Mouse (Mus musculus) CH12.LX (cell line): Measurements from ENCODE around the gene Atp5g2. TPM values are rescaled to one million over a fixed set of nuclear protein-coding genes. Genes with fewer than 3 reads are reported as not detected.

Source experiments
- DNase-seq: peaks from one replicate; pipeline ENCODE4 v3.0.0-alpha.2; 2013; ENCODE audit errors: extremely low read depth
- H3K27ac ChIP-seq: 2 replicates; pipeline ENCODE4 v1.5.1; 2012; ENCODE audit warnings: low read depth, mild to moderate bottlenecking, control low read depth, moderate library complexity; ENCODE audit not compliant: insufficient read depth
- H3K27me3 ChIP-seq: replicated peaks from 2 replicates; pipeline ENCODE3; 2012; ENCODE audit warnings: inconsistent platforms
- H3K36me3 ChIP-seq, 2 experiments: replicated peaks in 1 of 2; 2 replicates each; pipeline versions ENCODE3 to v1.6.1; 2012; ENCODE audit warnings: inconsistent platforms in 1 of 2, low read length in 1 of 2, mild to moderate bottlenecking in 1 of 2, mixed read lengths in 1 of 2, moderate library complexity in 1 of 2; ENCODE audit not compliant: control insufficient read depth in 1 of 2, insufficient read depth in 1 of 2
- H3K4me1 ChIP-seq, 2 experiments: 2 replicates each; pipeline ENCODE4 v1.6.1; 2012; ENCODE audit warnings: inconsistent platforms in 1 of 2, moderate library complexity in 1 of 2; ENCODE audit not compliant: insufficient read depth in 2 of 2, control insufficient read depth in 1 of 2
- H3K4me2 ChIP-seq: 2 replicates; pipeline ENCODE4 v1.6.1; 2012; ENCODE audit warnings: low read depth, mild to moderate bottlenecking, control low read depth; ENCODE audit not compliant: poor library complexity, insufficient read depth, severe bottlenecking
- H3K4me3 ChIP-seq, 3 experiments: fragments of 150-350 bp in 1 of 3; sonication (generic) in 1 of 3; replicated peaks in 1 of 3; 2 replicates each; pipeline versions ENCODE3 to v1.5.1; 2011 to 2012; ENCODE audit warnings: low read depth in 2 of 3, low read length in 2 of 3, mild to moderate bottlenecking in 2 of 3, moderate library complexity in 2 of 3, control low read depth in 1 of 3, improper control_type of control experiment in 1 of 3, inconsistent platforms in 1 of 3, mixed read lengths in 1 of 3; ENCODE audit not compliant: poor library complexity in 1 of 3
- H3K79me2 ChIP-seq: replicated peaks from 2 replicates; pipeline ENCODE4 v1.6.1; 2012; ENCODE audit warnings: mild to moderate bottlenecking, moderate library complexity; ENCODE audit not compliant: control insufficient read depth, poor library complexity, insufficient read depth, severe bottlenecking; ENCODE audit errors: extremely low read depth
- H3K9ac ChIP-seq: 2 replicates; pipeline ENCODE4 v1.6.1; 2012; ENCODE audit warnings: low read depth, mild to moderate bottlenecking, control low read depth, moderate library complexity; ENCODE audit not compliant: insufficient read depth
- H3K9me3 ChIP-seq: replicated peaks from 2 replicates; pipeline ENCODE3; 2012; ENCODE audit warnings: low read length, inconsistent platforms, mixed read lengths
- BHLHE40 ChIP-seq: IDR thresholded peaks from 2 replicates; pipeline ENCODE4 v1.6.1; 2011; ENCODE audit warnings: mild to moderate bottlenecking, low read depth, low read length, improper control_type of control experiment
- CHD2 ChIP-seq: IDR thresholded peaks from 2 replicates; pipeline ENCODE4 v1.6.1; 2011; ENCODE audit warnings: low read length, improper control_type of control experiment
- E2F4 ChIP-seq: IDR thresholded peaks from 2 replicates; pipeline ENCODE4 v1.6.1; 2011; ENCODE audit warnings: low read depth, low read length, improper control_type of control experiment; ENCODE audit not compliant: insufficient replicate concordance
- ELF1 ChIP-seq: IDR thresholded peaks from 2 replicates; pipeline ENCODE4 v1.6.1; 2014; ENCODE audit warnings: low read depth, mild to moderate bottlenecking, inconsistent platforms, low read length, improper control_type of control experiment
- EP300 ChIP-seq: IDR thresholded peaks from 2 replicates; pipeline ENCODE4 v1.6.1; 2011; ENCODE audit warnings: low read length, improper control_type of control experiment
- JUND ChIP-seq: conservative IDR thresholded peaks from 2 replicates; pipeline ENCODE4 v1.6.1; 2011; ENCODE audit warnings: low read depth, low read length, improper control_type of control experiment
- MAFK ChIP-seq: IDR thresholded peaks from 2 replicates; pipeline ENCODE4 v1.6.1; 2011; ENCODE audit warnings: low read length, improper control_type of control experiment; ENCODE audit not compliant: insufficient replicate concordance
- MAX ChIP-seq: IDR thresholded peaks from 2 replicates; pipeline ENCODE4 v1.6.1; 2011; ENCODE audit warnings: low read length, improper control_type of control experiment
- MEF2A ChIP-seq: IDR thresholded peaks from 2 replicates; pipeline ENCODE4 v1.6.1; 2014; ENCODE audit warnings: low read depth, mild to moderate bottlenecking, inconsistent platforms, low read length, improper control_type of control experiment, borderline replicate concordance
- MYC ChIP-seq: IDR thresholded peaks from 2 replicates; pipeline ENCODE4 v1.6.1; 2011; ENCODE audit warnings: low read depth, mild to moderate bottlenecking, improper control_type of control experiment, low read length
- POLR2A ChIP-seq: IDR thresholded peaks from 2 replicates; pipeline ENCODE4 v1.6.1; 2011; ENCODE audit warnings: low read depth, mild to moderate bottlenecking, improper control_type of control experiment, low read length
- POLR2AphosphoS2 ChIP-seq: IDR thresholded peaks from 2 replicates; pipeline ENCODE4 v1.6.1; 2011; ENCODE audit warnings: low read depth, low read length, improper control_type of control experiment
- SMC3 ChIP-seq: IDR thresholded peaks from 2 replicates; pipeline ENCODE4 v1.6.1; 2011; ENCODE audit warnings: low read depth, low read length, improper control_type of control experiment
- USF1 ChIP-seq: IDR thresholded peaks from 2 replicates; pipeline ENCODE4 v1.6.1; 2014; ENCODE audit warnings: low read depth, mild to moderate bottlenecking, inconsistent platforms, low read length, improper control_type of control experiment
- USF2 ChIP-seq: conservative IDR thresholded peaks from 2 replicates; pipeline ENCODE4 v1.6.1; 2011; ENCODE audit warnings: low read depth, low read length, improper control_type of control experiment
- ZC3H11A ChIP-seq: IDR thresholded peaks from 2 replicates; pipeline ENCODE4 v1.6.1; 2012; ENCODE audit warnings: low read depth, mild to moderate bottlenecking, inconsistent platforms, low read length, improper control_type of control experiment
- dilution Hi-C: fragments of 300-500 bp; cut with MboI; formaldehyde crosslinking; loops from 2 replicates; pipeline ENCODE4 v1.14.3; 2020; ENCODE audit warnings: low sequenced_read_pairs; ENCODE audit not compliant: extremely low pct_unique_long_range_greater_than_20kb, extremely low pct_ligation_motif_present
- in situ Hi-C: fragments of 300-500 bp; cut with MboI; formaldehyde crosslinking; loops from 3 replicates; pipeline ENCODE4 v1.14.3; 2019; ENCODE audit warnings: low sequenced_read_pairs, low pct_ligation_motif_present, low pct_unique_long_range_greater_than_20kb, mixed read lengths
- polyA plus RNA-seq: library from polyadenylated mRNA; unstranded; fragments of >175 nt; gene quantifications from 2 replicates; pipeline ENCODE4 v1.2.1, GENCODE M21; 2012; ENCODE audit warnings: low read depth; ENCODE audit not compliant: insufficient read length
- total RNA-seq, 2 experiments: library from RNA; depleted of rRNA; stranded (reverse); fragments of 300-350 nt in 1 of 2; fragments of >200 nt in 1 of 2; gene quantifications; 2 replicates each; pipeline ENCODE4 v1.2.3; 2012 to 2014

Atp5g2 gene
- total RNA-seq (2012; rRNA removed), result 571 and 589 TPM in 2 replicates
- total RNA-seq (2014; rRNA removed), result 281 and 297 TPM in 2 replicates
- 33.9 and 35.0 TPM in 2 replicates for polyA plus RNA-seq

DNA sequence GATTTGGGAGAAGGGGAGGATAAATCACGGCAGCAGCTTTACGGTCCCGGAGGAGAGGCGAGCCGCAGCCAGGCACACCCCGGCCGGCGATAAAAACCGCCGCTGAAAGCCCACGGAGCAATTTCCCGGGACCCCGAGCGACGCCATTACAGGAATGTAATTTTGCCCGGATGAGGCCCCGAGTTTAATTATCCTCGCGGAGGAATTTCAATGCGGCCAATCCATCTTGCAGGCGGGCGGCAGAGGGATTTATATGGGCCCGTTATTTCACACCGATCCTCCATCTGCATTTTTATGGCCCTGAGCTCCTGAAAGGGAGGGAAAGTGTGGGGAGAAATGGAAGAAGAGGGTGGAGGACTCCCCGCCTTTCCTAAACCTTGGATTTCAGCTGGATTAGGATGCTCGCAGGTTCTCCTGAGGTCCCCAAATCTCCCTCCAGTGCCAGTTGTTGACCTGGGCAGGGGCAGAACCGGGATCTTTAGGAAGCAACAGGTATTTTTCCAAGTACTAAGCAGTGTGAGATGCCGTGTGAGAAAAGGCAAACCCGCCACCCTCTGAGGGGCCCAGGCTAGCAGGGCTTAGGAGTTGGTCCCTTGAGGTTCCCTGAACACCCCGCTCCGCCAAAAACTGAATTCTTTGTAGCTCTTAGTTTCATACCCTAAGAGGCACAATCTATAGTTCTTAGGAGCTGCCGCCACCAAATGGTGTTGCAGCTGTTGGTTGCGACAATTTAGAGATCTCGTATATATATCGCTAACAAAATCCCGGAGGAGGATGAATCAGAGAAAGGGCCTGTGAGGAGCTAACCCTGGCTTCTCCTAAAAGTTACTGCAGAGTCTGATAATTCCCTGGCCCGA, at the start of gene Atp5g2:
Gene Atp5g2 (minus strand): TSS at position 138 of the 857 bp plus-strand sequence.
- DNase-seq, result no peak

DNA sequence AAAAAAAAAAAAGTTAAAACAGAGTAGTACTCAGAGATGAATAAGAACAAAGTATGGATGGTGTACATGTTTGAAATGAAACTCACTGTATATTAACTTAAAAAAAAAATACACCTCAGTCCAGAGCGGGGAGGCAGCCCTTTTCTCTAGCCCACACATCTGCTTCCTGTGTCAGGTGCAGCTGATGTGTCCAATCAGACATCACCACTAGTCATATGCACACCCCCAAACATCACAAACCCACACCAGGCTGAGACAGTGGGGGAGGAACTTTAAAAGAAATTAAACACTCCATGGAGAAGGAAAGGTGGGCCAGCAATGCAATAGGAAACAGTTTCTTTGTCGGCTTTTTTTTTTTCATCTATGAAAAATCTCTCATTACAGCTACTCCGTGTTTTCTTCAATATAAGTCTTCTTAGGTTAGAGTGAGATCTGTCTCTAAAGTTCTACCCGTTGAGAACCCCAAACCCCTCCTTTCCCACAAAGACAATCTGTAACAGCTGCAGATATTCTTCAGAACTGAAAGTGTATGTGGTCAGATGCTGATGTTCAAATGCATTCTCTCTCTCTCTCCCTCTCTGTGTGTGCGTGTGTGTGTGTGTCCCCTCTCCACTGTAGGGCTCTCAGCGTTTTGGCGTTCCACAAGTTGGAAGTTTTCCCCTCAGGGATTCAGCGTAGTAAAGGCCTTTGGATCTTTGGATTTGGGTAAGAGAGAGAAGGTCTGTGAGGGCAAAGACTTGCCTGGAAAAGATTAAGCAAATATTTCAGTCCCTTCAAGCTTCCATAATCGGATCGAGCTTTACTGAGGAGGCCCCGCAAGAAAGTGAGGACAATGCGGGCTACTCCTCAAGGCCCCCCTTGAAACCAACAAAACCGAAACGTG, 49.1 kb upstream of the Atp5g2 start:
- H3K27ac ChIP-seq, result no peak overlapping the region
- no peaks in the 10 kb centered on the region for H3K79me2 ChIP-seq
- no peak for TF ChIP-seq SMC3
- no peak for TF ChIP-seq CHD2
- TF ChIP-seq MAX, result 0 out of 2 replicates have a peak, but pooled peaks have one; percentile 39
- no peak for TF ChIP-seq EP300
- TF ChIP-seq USF1, result peak; percentile 27; the same call in 1 of the 2 replicates
- 0 out of 2 replicates have a peak, but pooled peaks have one; percentile 4 for TF ChIP-seq BHLHE40
- TF ChIP-seq POLR2A, result no peak
- no peak for TF ChIP-seq E2F4
- no peak for TF ChIP-seq USF2
- TF ChIP-seq, all 38 proteins: peak for 3
- Histone ChIP-seq H3K4me2 (peak overlapping the region; percentile 93), H3K9ac (peak overlapping the region; percentile 72), H3K9me3 (peaks cover 2% of the 10 kb centered on the region), H3K4me1 (peaks cover 5 to 18% of the 10 kb centered on the region in 2 experiments), H3K36me3 (peaks cover 6 to 18% of the 10 kb centered on the region in 2 experiments), H3K27me3 (peaks cover 10% of the 10 kb centered on the region), H3K4me3 (peak overlapping the region; percentile 64 to 90 (median 78))
- dilution Hi-C loops, result no loop called here
- in situ Hi-C loops, result no loop called here
- DNase-seq, result no peak

More for the DNA sequence above, at the start of gene Atp5g2:
- peaks cover 8 to 22% of the 10 kb centered on the region in 2 experiments for H3K36me3 ChIP-seq
- TF ChIP-seq MEF2A, result no peak
- TF ChIP-seq POLR2AphosphoS2, result no peak
- TF ChIP-seq MYC, result no peak
- no peak for TF ChIP-seq MAX
- TF ChIP-seq E2F4, result no peak
- no peak for TF ChIP-seq ELF1
- no peak for TF ChIP-seq JUND
- TF ChIP-seq ZC3H11A, result no peak
- no peak for TF ChIP-seq MAFK
- no peak for TF ChIP-seq POLR2A
- TF ChIP-seq, all 38 proteins: peak for 0
- in situ Hi-C loops, result no loop called here
- Histone ChIP-seq H3K4me2 (peak within 1 kb of the TSS; percentile 14; the same call in 1 of the 2 replicates), H3K9ac (no peak within 1 kb of the TSS), H3K4me1 (peaks cover 6 to 28% of the 10 kb centered on the region in 2 experiments), H3K27me3 (peaks cover 2% of the 10 kb centered on the region), H3K9me3 (peaks cover 5% of the 10 kb centered on the region), H3K4me3 (peak within 1 kb of the TSS in 1 of 3 experiments; percentile 5), H3K79me2 (peaks cover 26% of the 10 kb centered on the region), H3K27ac (no peak within 1 kb of the TSS)
- dilution Hi-C loops, result no loop called here
